Comparison of ENCODE assay signal across 14 mouse cellular contexts in genomic region chr2:171734634-171734987, GRCm38 (mm10).
DNase-seq lines count a peak whose midpoint lies in the region; ATAC-seq and TF ChIP-seq lines count a peak whose summit lies in the region.
"Had no signal": no experiment of that assay in that cellular context is flagged by ENCODE, and none has a peak within 500 bp of the region (broad histone marks: within the 10 kb centered on the region; RNA-seq: fewer than 3 reads in every experiment).

No protein-coding gene starts in this region.

- no peaks in the 10 kb centered on the region for H3K27me3 ChIP-seq in midbrain, embryonic 14.5 days (ENCODE audit: control insufficient read depth, insufficient read depth, low read length)
- no peaks in the 10 kb centered on the region for H3K27me3 ChIP-seq in midbrain, postnatal 0 days (ENCODE audit: insufficient read depth, low read length)
- no peaks in the 10 kb centered on the region; the same call in none of the 2 replicates for H3K27me3 ChIP-seq in intestine, postnatal 0 days (replicated peaks; ENCODE audit: control insufficient read depth, insufficient read depth, low read length)
- peaks cover 9% of the 10 kb centered on the region; the same call in 1 of the 2 replicates for H3K27me3 ChIP-seq in limb, embryonic 12.5 days

- H3K4me1 ChIP-seq in midbrain, embryonic 14.5 days (ENCODE audit: control insufficient read depth, insufficient read depth, low read length) = no peaks in the 10 kb centered on the region
- H3K4me1 ChIP-seq in midbrain, postnatal 0 days (ENCODE audit: insufficient read depth, low read length) = no peaks in the 10 kb centered on the region
- H3K4me1 ChIP-seq in intestine, postnatal 0 days (replicated peaks; ENCODE audit: control insufficient read depth, insufficient read depth, low read length) = no peaks in the 10 kb centered on the region; the same call in 1 of the 2 replicates
- H3K4me1 ChIP-seq in limb, embryonic 12.5 days (replicated peaks) = peaks cover 26% of the 10 kb centered on the region
- H3K4me1 ChIP-seq: heart, embryonic 10.5 days; midbrain, embryonic 10.5 days had no signal

- H3K9ac ChIP-seq in midbrain, embryonic 14.5 days (replicated peaks; ENCODE audit: low read length) = no peak overlapping the region
- no peak overlapping the region for H3K9ac ChIP-seq in midbrain, postnatal 0 days (replicated peaks; ENCODE audit: low read length, poor library complexity, severe bottlenecking)
- no peak overlapping the region for H3K9ac ChIP-seq in intestine, postnatal 0 days (ENCODE audit: low read depth, low read length)
- H3K9ac ChIP-seq in limb, embryonic 12.5 days (replicated peaks) = no peak overlapping the region

- H3K9me3 ChIP-seq in midbrain, embryonic 14.5 days (ENCODE audit: control insufficient read depth, low read length) = no peaks in the 10 kb centered on the region
- no peaks in the 10 kb centered on the region for H3K9me3 ChIP-seq in midbrain, postnatal 0 days (ENCODE audit: low read length)
- no peaks in the 10 kb centered on the region for H3K9me3 ChIP-seq in intestine, postnatal 0 days (ENCODE audit: control insufficient read depth)
- H3K9me3 ChIP-seq in limb, embryonic 12.5 days = no peaks in the 10 kb centered on the region
- H3K9me3 ChIP-seq: heart, embryonic 10.5 days; midbrain, embryonic 10.5 days had no signal

- no peak overlapping the region for H3K4me2 ChIP-seq in midbrain, embryonic 14.5 days (ENCODE audit: low read length)
- H3K4me2 ChIP-seq in midbrain, postnatal 0 days (ENCODE audit: low read depth, low read length, poor library complexity, severe bottlenecking) = no peak overlapping the region
- peak overlapping the region; percentile 35; the same call in 1 of the 2 replicates for H3K4me2 ChIP-seq in intestine, postnatal 0 days (replicated peaks; ENCODE audit: low read depth)
- H3K4me2 ChIP-seq in limb, embryonic 12.5 days = peak overlapping the region; percentile 50

- peak; percentile 13 for DNase-seq in midbrain, embryonic 14.5 days
- DNase-seq in midbrain, postnatal 0 days (ENCODE audit: low spot score) = no peak
- peak; percentile 12 for DNase-seq in yolk sac, embryonic 10.5 days (ENCODE audit: low spot score)
- DNase-seq in adrenal gland, adult 8-10 months = no peak
- no peak for DNase-seq in layer of hippocampus, postnatal 25 days (ENCODE audit: extremely low spot score in 1 of 2, low spot score in 1 of 2)
- no peak for DNase-seq in spleen, adult 12 weeks (ENCODE audit: low spot score)
- DNase-seq: cerebellum, postnatal 10 days; heart, postnatal 4 days had no signal

- TF ChIP-seq CTCF in midbrain, postnatal 0 days (IDR thresholded peaks at IDR 0.05) = no peak
- TF ChIP-seq CTCF in intestine, postnatal 0 days (IDR thresholded peaks at IDR 0.05; ENCODE audit: low read depth) = no peak

- no peak for ATAC-seq in midbrain, embryonic 14.5 days (ENCODE audit: low FRiP score, low TSS enrichment)
- ATAC-seq in midbrain, postnatal 0 days (ENCODE audit: low FRiP score) = no peak
- no peak for ATAC-seq in intestine, postnatal 0 days
- peak; percentile 63; the same call in 1 of the 2 replicates for ATAC-seq in limb, embryonic 12.5 days (ENCODE audit: insufficient number of reproducible peaks, insufficient read depth, low FRiP score, low TSS enrichment, low read depth)
- ATAC-seq: lung, postnatal 0 days had no signal

- H3K27ac ChIP-seq in midbrain, embryonic 14.5 days (replicated peaks; ENCODE audit: low read depth, low read length) = no peak overlapping the region
- H3K27ac ChIP-seq in midbrain, postnatal 0 days (ENCODE audit: low read depth, low read length) = no peak overlapping the region
- H3K27ac ChIP-seq in intestine, postnatal 0 days (ENCODE audit: low read depth, low read length) = no peak overlapping the region
- peak overlapping the region; percentile 79 for H3K27ac ChIP-seq in limb, embryonic 12.5 days
- H3K27ac ChIP-seq: heart, embryonic 10.5 days; midbrain, embryonic 10.5 days had no signal

- no peaks in the 10 kb centered on the region for H3K36me3 ChIP-seq in midbrain, embryonic 14.5 days (ENCODE audit: control insufficient read depth, insufficient read depth, low read length)
- H3K36me3 ChIP-seq in midbrain, postnatal 0 days (ENCODE audit: insufficient read depth, low read length) = no peaks in the 10 kb centered on the region
- no peaks in the 10 kb centered on the region for H3K36me3 ChIP-seq in intestine, postnatal 0 days (ENCODE audit: control insufficient read depth, insufficient read depth)
- H3K36me3 ChIP-seq in limb, embryonic 12.5 days = no peaks in the 10 kb centered on the region
- H3K36me3 ChIP-seq: heart, embryonic 10.5 days; midbrain, embryonic 10.5 days had no signal

- 90% methylated on average over 4 of the region's 4 CpGs for WGBS in midbrain, embryonic 14.5 days
- WGBS in midbrain, postnatal 0 days = 82% methylated on average over 4 of the region's 4 CpGs
- 59% methylated on average over 4 of the region's 4 CpGs for WGBS in intestine, postnatal 0 days
- WGBS in limb, embryonic 12.5 days = 5% methylated on average over 4 of the region's 4 CpGs

- no peak overlapping the region for H3K4me3 ChIP-seq in midbrain, embryonic 14.5 days (replicated peaks; ENCODE audit: low read depth, low read length)
- no peak overlapping the region for H3K4me3 ChIP-seq in midbrain, postnatal 0 days (ENCODE audit: low read depth, low read length)
- H3K4me3 ChIP-seq in intestine, postnatal 0 days (ENCODE audit: low read depth, low read length) = no peak overlapping the region
- 0 out of 2 replicates have a peak overlapping the region, but pooled peaks have one; percentile 18 for H3K4me3 ChIP-seq in limb, embryonic 12.5 days (replicated peaks)
- H3K4me3 ChIP-seq: erythroblast, embryonic 14.5 days; heart, embryonic 10.5 days; midbrain, embryonic 10.5 days had no signal

Comparison
In these comparisons a context has a peak if more than half of its experiments do, and no peak if none do; other contexts are left out.
1. DNase-seq: peak in midbrain, embryonic 14.5 days (single experiment) and yolk sac, embryonic 10.5 days (single experiment); none in midbrain, postnatal 0 days (single experiment), adrenal gland, adult 8-10 months (single experiment), layer of hippocampus, postnatal 25 days (0 of 2) and spleen, adult 12 weeks (single experiment).
2. H3K4me2 ChIP-seq: peak in intestine, postnatal 0 days (single experiment) and limb, embryonic 12.5 days (single experiment); none in midbrain, embryonic 14.5 days (single experiment) and midbrain, postnatal 0 days (single experiment).